Mouse (Mus musculus): ENCODE measurements around the gene Gm4871.

Gm4871 gene

DNA sequence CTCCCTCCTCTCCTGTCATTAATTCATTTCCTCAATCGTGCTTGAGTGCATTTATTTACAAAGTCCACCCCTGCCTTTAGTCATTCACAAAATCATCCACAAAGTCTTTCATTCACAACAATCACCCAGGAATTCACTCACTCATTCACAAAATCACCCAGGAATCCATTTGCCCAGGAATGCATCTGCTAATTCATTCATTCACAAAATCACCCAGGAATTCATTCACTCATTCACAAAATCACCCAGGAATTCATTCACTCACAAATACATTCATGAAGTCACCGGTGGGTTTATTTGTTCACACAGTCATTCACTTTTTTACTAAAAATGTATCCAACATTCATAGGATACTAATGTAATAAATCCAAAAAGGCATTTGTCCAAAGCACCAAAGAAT is 42.5 kb downstream of the Gm4871 start:
- DNase-seq: no peak

- DNase-seq: no peak
These were observed 43.5 kb downstream of the Gm4871 start for GRCm38 (mm10) chr5:144989061-144989405.

DNA sequence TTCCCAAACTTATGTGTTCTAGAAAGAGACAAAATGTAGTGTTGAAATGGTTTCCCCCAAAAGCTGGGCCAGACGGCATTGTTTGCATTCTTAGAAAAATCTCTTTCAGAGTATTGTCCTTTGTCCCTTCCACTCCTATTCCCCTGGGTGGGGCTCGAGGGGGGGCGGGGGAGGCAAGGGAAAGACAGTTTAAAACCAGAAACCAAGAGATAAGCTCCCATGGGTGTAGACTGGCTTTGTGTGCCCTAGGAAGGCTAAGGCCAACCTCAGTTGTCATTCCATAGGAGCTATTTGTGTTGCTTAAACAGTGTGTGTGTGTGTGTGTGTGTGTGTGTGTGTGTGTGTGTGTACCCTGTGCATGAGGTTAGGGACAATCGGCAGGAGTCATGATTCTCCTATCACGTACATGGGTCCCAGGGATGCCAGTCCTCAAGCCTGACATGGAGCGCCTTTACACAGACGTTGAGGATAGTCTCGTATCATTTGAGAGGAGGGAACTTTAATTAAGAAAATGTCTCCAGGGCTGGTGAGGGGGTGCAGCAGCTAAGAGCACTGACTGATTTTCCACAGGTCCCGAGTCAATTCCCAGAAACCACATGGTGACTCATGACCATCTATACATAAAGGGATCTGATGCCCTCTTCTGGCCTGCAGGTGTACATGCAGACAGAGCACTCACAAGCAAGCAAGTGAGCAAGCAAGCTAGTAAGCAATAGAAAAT is 44.1 kb downstream of the Gm4871 start:
- peak; percentile 7 for DNase-seq

- no peak for DNase-seq
These were observed 45.0 kb downstream of the Gm4871 start for GRCm38 (mm10) chr5:144987561-144987960.

DNA sequence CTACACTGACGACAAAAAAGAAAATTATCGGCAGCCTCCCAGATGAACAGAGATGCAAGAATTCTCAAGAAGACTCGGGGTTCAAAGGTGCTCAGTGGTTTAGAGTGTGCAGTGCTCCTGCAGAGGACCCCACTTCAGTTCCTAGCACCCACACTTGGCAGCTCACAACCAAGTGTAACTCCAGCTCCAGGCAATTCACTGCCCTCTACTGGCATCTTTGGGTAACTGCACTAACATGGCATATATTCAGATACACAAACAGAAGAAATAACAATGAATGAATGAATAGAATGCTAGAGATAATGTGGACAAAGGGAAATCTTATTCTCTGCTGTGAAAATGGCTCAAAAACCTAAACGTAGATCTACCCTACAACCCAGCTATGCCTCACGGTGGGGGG is 47.7 kb downstream of the Gm4871 start:
- no peak for DNase-seq

- no peak for DNase-seq
These were observed 49.3 kb downstream of the Gm4871 start for GRCm38 (mm10) chr5:144983227-144983626.

Measured in thymus, postnatal 14 days (tissue).